Mouse (Mus musculus): ENCODE results near the gene Fbxo9. TPM values are rescaled to one million over a fixed set of nuclear protein-coding genes. Genes with fewer than 3 reads are reported as not detected.
"Not testable (repeated sequence)": the region's sequence is repeated elsewhere in the genome, so short reads cannot be mapped to it uniquely, and the experiment has no call there.

Fbxo9 gene
- 44.3 and 45.2 TPM in 2 replicates for polyA plus RNA-seq (2015; fragmentation: Nextera tagmentation; extraction: Ambion mirVana)

DNA sequence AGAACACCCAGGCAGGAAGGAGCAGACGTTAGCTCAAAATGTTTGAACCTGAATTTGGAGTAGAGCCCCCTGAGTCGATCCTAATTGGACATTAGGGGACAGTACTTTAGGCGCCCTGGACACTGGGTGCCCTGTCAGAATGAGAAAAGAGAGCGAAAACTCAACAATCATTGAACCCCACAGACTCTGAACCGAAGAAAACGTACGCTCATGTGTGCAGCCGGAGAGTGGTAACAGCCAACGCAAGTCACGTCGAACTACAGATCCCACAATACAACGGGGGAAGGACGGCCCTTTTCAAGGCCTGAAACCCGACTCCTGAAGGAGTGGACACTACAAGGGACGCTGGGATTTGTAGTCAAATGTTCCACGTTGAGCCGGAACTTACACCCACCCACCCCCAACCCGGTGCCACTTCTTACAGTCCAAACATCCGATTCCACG lies at the start of gene Fbxo9, which contains the start of gene Ick:
TSS of gene Fbxo9 (minus strand) at position 270 of the 444 bp plus-strand sequence.
TSS of gene Ick (plus strand) at position 397 of the 444 bp plus-strand sequence.
- Histone ChIP-seq H3K4me3 (ENCODE audit: low read length) (peak within 1 kb of the TSS; percentile 90), H3K9me3 (ENCODE audit: low read length) (no peaks in the 10 kb centered on the region), H3K27me3 (ENCODE audit: insufficient read depth, low read length) (no peaks in the 10 kb centered on the region), H3K9ac (replicated peaks; ENCODE audit: low read length) (peak within 1 kb of the TSS; percentile 96), H3K36me3 (ENCODE audit: insufficient read depth, low read length) (peaks cover 6% of the 10 kb centered on the region; the same call in 1 of the 2 replicates), H3K27ac (ENCODE audit: low read length) (peak within 1 kb of the TSS; percentile 95), H3K4me1 (ENCODE audit: insufficient read depth, low read length) (peaks cover 26% of the 10 kb centered on the region), H3K4me2 (replicated peaks; ENCODE audit: low read depth, low read length) (peak within 1 kb of the TSS; percentile 85)
- peak; percentile 94 for ATAC-seq (ENCODE audit: low FRiP score, low TSS enrichment)
- under 1% methylated on average over 20 of the region's 20 CpGs for WGBS

DNA sequence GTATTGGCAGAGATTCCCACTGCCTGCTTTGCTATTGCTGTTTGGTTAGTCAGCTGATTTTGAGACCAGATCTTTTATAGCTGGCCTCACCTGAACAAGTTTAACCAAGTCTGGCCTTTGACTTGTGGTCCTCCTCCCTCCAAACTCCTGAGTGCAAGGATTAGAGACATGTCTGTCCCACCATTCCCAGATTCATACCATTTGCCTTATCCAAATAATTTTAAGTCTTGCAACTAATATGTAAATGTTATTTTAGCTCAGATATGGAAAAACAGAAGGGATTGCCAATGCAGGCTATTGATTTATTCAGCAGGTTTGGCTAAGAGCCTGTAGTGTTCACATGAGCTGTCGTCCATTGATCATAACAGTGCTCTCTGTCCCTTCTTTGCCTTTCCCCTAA lies 48.4 kb upstream of the Fbxo9 start:
- Histone ChIP-seq H3K4me3 (ENCODE audit: low read length) (no peak overlapping the region), H3K9ac (replicated peaks; ENCODE audit: low read length) (no peak overlapping the region), H3K36me3 (ENCODE audit: insufficient read depth, low read length) (peaks cover 54% of the 10 kb centered on the region)

GRCm38 (mm10) chr9:78154211-78154977 lies 45.5 kb upstream of the Fbxo9 start:
- no peak overlapping the region for H3K9ac ChIP-seq (replicated peaks; ENCODE audit: low read length)
- ATAC-seq (ENCODE audit: low FRiP score, low TSS enrichment), result peak; percentile 76
- H3K27ac ChIP-seq (ENCODE audit: low read length), result peak overlapping the region; percentile 61
- peaks cover 33% of the 10 kb centered on the region for H3K36me3 ChIP-seq (ENCODE audit: insufficient read depth, low read length)
- no peak overlapping the region for H3K4me3 ChIP-seq (ENCODE audit: low read length)
- no peaks in the 10 kb centered on the region for H3K4me1 ChIP-seq (ENCODE audit: insufficient read depth, low read length)
- H3K9me3 ChIP-seq (ENCODE audit: low read length), result no peaks in the 10 kb centered on the region
- WGBS, result 64% methylated on average over 11 of the region's 11 CpGs
- no peaks in the 10 kb centered on the region for H3K27me3 ChIP-seq (ENCODE audit: insufficient read depth, low read length)
- H3K4me2 ChIP-seq (replicated peaks; ENCODE audit: low read depth, low read length), result no peak overlapping the region

More for the DNA sequence above, 48.4 kb upstream of the Fbxo9 start:
- 74% methylated on average over 1 of the region's 1 CpGs for WGBS
- Histone ChIP-seq H3K27me3 (ENCODE audit: insufficient read depth, low read length) (no peaks in the 10 kb centered on the region), H3K4me2 (replicated peaks; ENCODE audit: low read depth, low read length) (no peak overlapping the region), H3K27ac (ENCODE audit: low read length) (no peak overlapping the region), H3K4me1 (ENCODE audit: insufficient read depth, low read length) (no peaks in the 10 kb centered on the region), H3K9me3 (ENCODE audit: low read length) (no peaks in the 10 kb centered on the region)
- no peak for ATAC-seq (ENCODE audit: low FRiP score, low TSS enrichment)

GRCm38 (mm10) chr9:78149770-78150169 lies 40.9 kb upstream of the Fbxo9 start:
- H3K4me1 ChIP-seq (ENCODE audit: insufficient read depth, low read length); H3K27me3 ChIP-seq (ENCODE audit: insufficient read depth, low read length); H3K9ac ChIP-seq (replicated peaks; ENCODE audit: low read length); H3K27ac ChIP-seq (ENCODE audit: low read length); H3K4me2 ChIP-seq (replicated peaks; ENCODE audit: low read depth, low read length); H3K9me3 ChIP-seq (ENCODE audit: low read length); ATAC-seq (ENCODE audit: low FRiP score, low TSS enrichment); H3K4me3 ChIP-seq (ENCODE audit: low read length): not testable (repeated sequence)
- 76% methylated on average over 2 of the region's 2 CpGs for WGBS
- peaks cover 29% of the 10 kb centered on the region for H3K36me3 ChIP-seq (ENCODE audit: insufficient read depth, low read length)

GRCm38 (mm10) chr9:78148149-78148548 lies 39.3 kb upstream of the Fbxo9 start:
- H3K36me3 ChIP-seq (ENCODE audit: insufficient read depth, low read length), result peaks cover 28% of the 10 kb centered on the region

GRCm38 (mm10) chr9:78146627-78147026 lies 37.8 kb upstream of the Fbxo9 start:
- Histone ChIP-seq H3K27ac (ENCODE audit: low read length) (no peak overlapping the region), H3K36me3 (ENCODE audit: insufficient read depth, low read length) (peaks cover 38% of the 10 kb centered on the region), H3K27me3 (ENCODE audit: insufficient read depth, low read length) (no peaks in the 10 kb centered on the region), H3K4me3 (ENCODE audit: low read length) (no peak overlapping the region), H3K9me3 (ENCODE audit: low read length) (0 out of 2 replicates have a peak, but pooled peaks cover 6% of the 10 kb centered on the region), H3K4me2 (replicated peaks; ENCODE audit: low read depth, low read length) (no peak overlapping the region), H3K4me1 (ENCODE audit: insufficient read depth, low read length) (no peaks in the 10 kb centered on the region), H3K9ac (replicated peaks; ENCODE audit: low read length) (no peak overlapping the region)
- 87% methylated on average over 6 of the region's 6 CpGs for WGBS
- ATAC-seq (ENCODE audit: low FRiP score, low TSS enrichment), result no peak

More at GRCm38 (mm10) chr9:78148149-78148548, 39.3 kb upstream of the Fbxo9 start:
- Histone ChIP-seq H3K9me3 (ENCODE audit: low read length) (no peaks in the 10 kb centered on the region), H3K9ac (replicated peaks; ENCODE audit: low read length) (no peak overlapping the region), H3K27me3 (ENCODE audit: insufficient read depth, low read length) (no peaks in the 10 kb centered on the region), H3K4me3 (ENCODE audit: low read length) (no peak overlapping the region), H3K4me2 (replicated peaks; ENCODE audit: low read depth, low read length) (no peak overlapping the region), H3K27ac (ENCODE audit: low read length) (no peak overlapping the region), H3K4me1 (ENCODE audit: insufficient read depth, low read length) (no peaks in the 10 kb centered on the region)
- no peak for ATAC-seq (ENCODE audit: low FRiP score, low TSS enrichment)
- WGBS, result 90% methylated on average over 6 of the region's 6 CpGs

DNA sequence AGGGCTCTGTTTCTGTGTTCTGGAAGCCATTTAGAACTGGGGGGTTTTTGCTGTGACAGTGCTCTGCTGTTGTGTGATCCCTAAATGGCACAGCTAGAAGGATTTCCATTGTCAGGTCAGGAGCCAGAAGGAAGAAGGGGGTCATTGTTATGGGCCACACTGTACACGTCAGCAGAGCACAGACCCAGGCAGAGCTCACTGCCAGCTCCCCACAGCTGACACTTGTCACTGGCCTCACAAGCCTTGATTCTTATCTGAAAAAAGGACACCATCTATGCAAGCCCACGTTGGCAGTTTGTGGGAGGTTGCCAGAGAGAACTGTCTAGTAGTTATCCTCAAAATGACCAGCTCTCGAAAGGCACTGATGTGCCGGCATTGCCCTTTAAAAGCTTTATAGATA lies 37.2 kb upstream of the Fbxo9 start:
- Histone ChIP-seq H3K27me3 (ENCODE audit: insufficient read depth, low read length) (no peaks in the 10 kb centered on the region), H3K4me2 (replicated peaks; ENCODE audit: low read depth, low read length) (no peak overlapping the region), H3K36me3 (ENCODE audit: insufficient read depth, low read length) (peaks cover 43% of the 10 kb centered on the region), H3K27ac (ENCODE audit: low read length) (no peak overlapping the region), H3K9me3 (ENCODE audit: low read length) (0 out of 2 replicates have a peak, but pooled peaks cover 6% of the 10 kb centered on the region), H3K4me1 (ENCODE audit: insufficient read depth, low read length) (no peaks in the 10 kb centered on the region), H3K9ac (replicated peaks; ENCODE audit: low read length) (no peak overlapping the region), H3K4me3 (ENCODE audit: low read length) (no peak overlapping the region)
- ATAC-seq (ENCODE audit: low FRiP score, low TSS enrichment), result no peak
- WGBS, result 72% methylated on average over 4 of the region's 4 CpGs

GRCm38 (mm10) chr9:78139463-78139862 lies 30.6 kb upstream of the Fbxo9 start:
- no peak overlapping the region for H3K27ac ChIP-seq (ENCODE audit: low read length)
- H3K27me3 ChIP-seq (ENCODE audit: insufficient read depth, low read length), result no peaks in the 10 kb centered on the region
- WGBS, result 85% methylated on average over 4 of the region's 4 CpGs
- H3K9ac ChIP-seq (replicated peaks; ENCODE audit: low read length), result no peak overlapping the region
- H3K9me3 ChIP-seq (ENCODE audit: low read length), result 0 out of 2 replicates have a peak, but pooled peaks cover 6% of the 10 kb centered on the region
- H3K4me2 ChIP-seq (replicated peaks; ENCODE audit: low read depth, low read length), result no peak overlapping the region
- no peak for ATAC-seq (ENCODE audit: low FRiP score, low TSS enrichment)
- H3K4me3 ChIP-seq (ENCODE audit: low read length), result no peak overlapping the region
- no peaks in the 10 kb centered on the region for H3K4me1 ChIP-seq (ENCODE audit: insufficient read depth, low read length)
- peaks cover 23% of the 10 kb centered on the region for H3K36me3 ChIP-seq (ENCODE audit: insufficient read depth, low read length)

GRCm38 (mm10) chr9:78138044-78138676 lies 29.3 kb upstream of the Fbxo9 start:
- Histone ChIP-seq H3K27me3 (ENCODE audit: insufficient read depth, low read length) (no peaks in the 10 kb centered on the region), H3K4me2 (replicated peaks; ENCODE audit: low read depth, low read length) (no peak overlapping the region), H3K9me3 (ENCODE audit: low read length) (0 out of 2 replicates have a peak, but pooled peaks cover 6% of the 10 kb centered on the region), H3K4me1 (ENCODE audit: insufficient read depth, low read length) (no peaks in the 10 kb centered on the region), H3K36me3 (ENCODE audit: insufficient read depth, low read length) (peaks cover 23% of the 10 kb centered on the region), H3K27ac (ENCODE audit: low read length) (no peak overlapping the region), H3K4me3 (ENCODE audit: low read length) (no peak overlapping the region), H3K9ac (replicated peaks; ENCODE audit: low read length) (no peak overlapping the region)
- 73% methylated on average over 9 of the region's 9 CpGs for WGBS
- ATAC-seq (ENCODE audit: low FRiP score, low TSS enrichment), result no peak

Data from kidney, embryonic 16.5 days (tissue).